Mouse (Mus musculus) heart, postnatal 0 days (tissue): ENCODE measurements around the gene Camk2b.
A peak's percentile ranks its signal among the peaks of the same experiment; 100 is the strongest.

ENCODE experiments used
- CTCF ChIP-seq: IDR thresholded peaks from 2 replicates; pipeline ENCODE4 v1.5.1; 2016; ENCODE audit warnings: antibody characterized with exemption, control low read depth, low read depth
- EP300 ChIP-seq: IDR thresholded peaks from 2 replicates; pipeline ENCODE4 v1.6.1; 2016; ENCODE audit warnings: antibody characterized with exemption, low read depth

DNA sequence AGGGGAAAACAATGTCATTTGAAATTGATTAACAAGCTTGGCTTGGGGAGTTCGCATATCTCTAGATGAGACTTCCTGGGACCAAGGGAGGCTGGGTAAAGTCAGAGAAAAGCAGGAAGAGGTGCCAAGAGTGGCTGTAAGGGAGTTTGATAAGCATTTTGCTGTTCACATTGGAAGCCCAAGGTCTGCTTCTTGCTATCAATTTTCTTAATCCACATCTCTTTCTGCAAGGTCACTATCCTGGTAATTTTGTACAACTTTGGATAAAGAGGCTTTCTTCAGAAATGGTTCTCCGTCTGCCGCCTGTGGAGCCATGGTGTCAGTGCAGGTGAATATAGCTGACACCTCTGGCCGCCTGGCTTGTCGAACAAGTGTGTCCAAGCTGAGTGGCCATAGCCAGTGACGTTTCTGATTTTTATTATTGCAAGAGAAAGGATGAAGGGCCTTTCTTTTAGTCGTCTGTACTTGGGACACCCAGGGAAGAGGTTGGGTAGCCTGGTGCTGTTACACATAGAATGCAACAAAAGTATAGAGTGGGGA, 111.1 kb downstream of the Camk2b start:
- TF ChIP-seq CTCF = peak; percentile 38
- TF ChIP-seq EP300 = 0 out of 2 replicates have a peak, but pooled peaks have one; percentile 26
